Mouse (Mus musculus) hindbrain, embryonic 16.5 days (tissue): Measurements from ENCODE around the gene Wdr25. TPM values are rescaled to one million over a fixed set of nuclear protein-coding genes. Genes with fewer than 3 reads are reported as not detected.
"Not testable (repeated sequence)": the region's sequence is repeated elsewhere in the genome, so short reads cannot be mapped to it uniquely, and the experiment has no call there.

Source experiments
- ATAC-seq: fragments of 200-750 bp; cut with Nextera tagmentation; 2 replicates; pipeline ENCODE4 v1.8.0; 2017; ENCODE audit warnings: moderate TSS enrichment, moderate library complexity
- H3K27ac ChIP-seq: fragments of 300-500 bp; sonication (generic); 2 replicates; pipeline ENCODE4 v1.5.1; 2014; ENCODE audit warnings: low read depth, mild to moderate bottlenecking, control low read depth, low read length, moderate library complexity
- H3K27me3 ChIP-seq: fragments of 300-500 bp; sonication (generic); replicated peaks from 2 replicates; pipeline ENCODE4 v1.6.1; 2014; ENCODE audit warnings: low read length; ENCODE audit not compliant: control insufficient read depth, insufficient read depth
- H3K36me3 ChIP-seq: fragments of 300-500 bp; sonication (generic); 2 replicates; pipeline ENCODE4 v1.6.1; 2014; ENCODE audit warnings: mild to moderate bottlenecking, low read length, moderate library complexity, mixed read lengths; ENCODE audit not compliant: control insufficient read depth, insufficient read depth
- H3K4me1 ChIP-seq: fragments of 300-500 bp; sonication (generic); 2 replicates; pipeline ENCODE4 v1.6.1; 2014; ENCODE audit warnings: low read depth, low read length; ENCODE audit not compliant: control insufficient read depth, insufficient read depth
- H3K4me2 ChIP-seq: fragments of 300-500 bp; sonication (generic); 2 replicates; pipeline ENCODE4 v1.6.1; 2014; ENCODE audit warnings: mild to moderate bottlenecking, low read length, control low read depth, moderate library complexity
- H3K4me3 ChIP-seq: fragments of 300-500 bp; sonication (generic); 2 replicates; pipeline ENCODE4 v1.5.1; 2014; ENCODE audit warnings: mild to moderate bottlenecking, low read length, control low read depth, moderate library complexity
- H3K9ac ChIP-seq: fragments of 300-500 bp; sonication (generic); 2 replicates; pipeline ENCODE4 v1.6.1; 2014; ENCODE audit warnings: low read depth, mild to moderate bottlenecking, control low read depth, low read length, moderate library complexity
- H3K9me3 ChIP-seq: fragments of 300-500 bp; sonication (generic); 2 replicates; pipeline ENCODE4 v1.6.1; 2014; ENCODE audit warnings: mild to moderate bottlenecking, low read length, moderate library complexity; ENCODE audit not compliant: control insufficient read depth
- WGBS: fragments of 180-500 bp; shearing (Covaris S2); extraction: QIAGEN DNeasy Blood & Tissue Kit; methylation state at CpG from one replicate; pipeline ENCODE4 v1.1.7; 2014; 5-methylcytosine and 5-hydroxymethylcytosine counted together
- polyA plus RNA-seq: library from polyadenylated mRNA; unstranded; fragments of >200 nt; fragmentation: Nextera tagmentation; extraction: Ambion mirVana; gene quantifications from 2 replicates; pipeline ENCODE4 v1.2.1, GENCODE M21; 2015

Wdr25 gene
- polyA plus RNA-seq = 5.0 and 6.0 TPM in 2 replicates

- Histone ChIP-seq H3K36me3 (peaks cover 2% of the 10 kb centered on the region; the same call in 1 of the 2 replicates), H3K9me3 (no peaks in the 10 kb centered on the region), H3K9ac (peak within 1 kb of the TSS; percentile 79), H3K4me3 (peak within 1 kb of the TSS; percentile 80), H3K4me1 (peaks cover 17% of the 10 kb centered on the region), H3K4me2 (peak within 1 kb of the TSS; percentile 87), H3K27me3 (no peaks in the 10 kb centered on the region), H3K27ac (no peak within 1 kb of the TSS; the same call in 1 of the 2 replicates)
- 20% methylated on average over 12 of the region's 12 CpGs for WGBS
- no peak for ATAC-seq
These were observed at the start of gene Wdr25 for GRCm38 (mm10) chr12:108892989-108893714. Gene Wdr25 (plus strand): TSS chr12:108893631.

- not testable (repeated sequence) for H3K9me3 ChIP-seq, H3K4me1 ChIP-seq, H3K4me3 ChIP-seq, H3K27me3 ChIP-seq, H3K4me2 ChIP-seq, H3K27ac ChIP-seq, ATAC-seq, H3K36me3 ChIP-seq, H3K9ac ChIP-seq
- WGBS = 87% methylated on average over 3 of the region's 3 CpGs
These were observed 45.4 kb upstream of the Wdr25 start for GRCm38 (mm10) chr12:108848033-108848432.

GRCm38 (mm10) chr12:108849488-108850022 lies 43.9 kb upstream of the Wdr25 start:
- Histone ChIP-seq H3K4me3 (no peak overlapping the region), H3K27me3 (no peaks in the 10 kb centered on the region), H3K9ac (no peak overlapping the region), H3K9me3 (no peaks in the 10 kb centered on the region), H3K4me1 (peaks cover 4% of the 10 kb centered on the region; the same call in 1 of the 2 replicates), H3K4me2 (no peak overlapping the region), H3K27ac (no peak overlapping the region), H3K36me3 (peaks cover 2% of the 10 kb centered on the region)
- 89% methylated on average over 4 of the region's 4 CpGs for WGBS
- ATAC-seq = no peak

GRCm38 (mm10) chr12:108850129-108850528 lies 43.3 kb upstream of the Wdr25 start:
- Histone ChIP-seq H3K9me3 (no peaks in the 10 kb centered on the region), H3K27me3 (no peaks in the 10 kb centered on the region), H3K4me2 (no peak overlapping the region), H3K27ac (no peak overlapping the region), H3K36me3 (peaks cover 1% of the 10 kb centered on the region), H3K4me3 (no peak overlapping the region), H3K9ac (no peak overlapping the region), H3K4me1 (peaks cover 4% of the 10 kb centered on the region; the same call in 1 of the 2 replicates)
- WGBS = 52% methylated on average over 8 of the region's 8 CpGs
- no peak for ATAC-seq

GRCm38 (mm10) chr12:108850886-108851285 lies 42.5 kb upstream of the Wdr25 start:
- Histone ChIP-seq H3K36me3 (no peaks in the 10 kb centered on the region), H3K27me3 (no peaks in the 10 kb centered on the region), H3K27ac (no peak overlapping the region), H3K4me2 (no peak overlapping the region), H3K9ac (no peak overlapping the region), H3K9me3 (no peaks in the 10 kb centered on the region), H3K4me3 (no peak overlapping the region), H3K4me1 (peaks cover 4% of the 10 kb centered on the region; the same call in 1 of the 2 replicates)
- 90% methylated on average over 8 of the region's 8 CpGs for WGBS
- ATAC-seq = no peak

GRCm38 (mm10) chr12:108852822-108853221 lies 40.6 kb upstream of the Wdr25 start:
- 92% methylated on average over 8 of the region's 8 CpGs for WGBS

GRCm38 (mm10) chr12:108855081-108855480 lies 38.4 kb upstream of the Wdr25 start:
- 92% methylated on average over 10 of the region's 10 CpGs for WGBS
- 0 out of 2 replicates have a peak, but pooled peaks cover 2% of the 10 kb centered on the region for H3K36me3 ChIP-seq
- no peak overlapping the region for H3K4me3 ChIP-seq
- H3K4me1 ChIP-seq = peaks cover 4% of the 10 kb centered on the region; the same call in 1 of the 2 replicates
- H3K4me2 ChIP-seq = no peak overlapping the region
- H3K27me3 ChIP-seq = no peaks in the 10 kb centered on the region
- ATAC-seq = no peak
- H3K9ac ChIP-seq = no peak overlapping the region
- no peaks in the 10 kb centered on the region for H3K9me3 ChIP-seq
- no peak overlapping the region for H3K27ac ChIP-seq

More at GRCm38 (mm10) chr12:108852822-108853221, 40.6 kb upstream of the Wdr25 start:
- Histone ChIP-seq H3K27me3 (no peaks in the 10 kb centered on the region), H3K4me3 (no peak overlapping the region), H3K9ac (no peak overlapping the region), H3K36me3 (no peaks in the 10 kb centered on the region), H3K4me2 (no peak overlapping the region), H3K27ac (no peak overlapping the region), H3K9me3 (no peaks in the 10 kb centered on the region), H3K4me1 (peaks cover 4% of the 10 kb centered on the region; the same call in 1 of the 2 replicates)
- no peak for ATAC-seq

GRCm38 (mm10) chr12:108856186-108856585 lies 37.2 kb upstream of the Wdr25 start:
- no peaks in the 10 kb centered on the region for H3K9me3 ChIP-seq
- no peak overlapping the region for H3K27ac ChIP-seq
- 86% methylated on average over 8 of the region's 8 CpGs for WGBS
- H3K9ac ChIP-seq = no peak overlapping the region
- ATAC-seq = no peak
- 0 out of 2 replicates have a peak, but pooled peaks cover 4% of the 10 kb centered on the region for H3K36me3 ChIP-seq
- H3K4me2 ChIP-seq = no peak overlapping the region
- H3K4me3 ChIP-seq = no peak overlapping the region
- H3K4me1 ChIP-seq = no peaks in the 10 kb centered on the region
- no peaks in the 10 kb centered on the region for H3K27me3 ChIP-seq

GRCm38 (mm10) chr12:108857109-108857508 lies 36.3 kb upstream of the Wdr25 start:
- no peaks in the 10 kb centered on the region for H3K9me3 ChIP-seq
- no peak for ATAC-seq
- H3K9ac ChIP-seq = no peak overlapping the region
- H3K4me3 ChIP-seq = no peak overlapping the region
- no peaks in the 10 kb centered on the region for H3K27me3 ChIP-seq
- no peak overlapping the region for H3K27ac ChIP-seq
- 88% methylated on average over 7 of the region's 7 CpGs for WGBS
- H3K4me2 ChIP-seq = no peak overlapping the region
- H3K4me1 ChIP-seq = no peaks in the 10 kb centered on the region
- peaks cover 8% of the 10 kb centered on the region for H3K36me3 ChIP-seq
